Mouse (Mus musculus) limb, embryonic 12.5 days (tissue): ENCODE results near the gene Ran. TPM values are rescaled to one million over a fixed set of nuclear protein-coding genes. Genes with fewer than 3 reads are reported as not detected.
A peak's percentile ranks its signal among the peaks of the same experiment; 100 is the strongest.

Experiments used
- ATAC-seq: fragments of 200-750 bp; cut with Nextera tagmentation; 2 replicates; pipeline ENCODE4 v1.8.0; 2017; ENCODE audit warnings: low read depth, moderate TSS enrichment; ENCODE audit not compliant: insufficient number of reproducible peaks, insufficient read depth, low FRiP score, low TSS enrichment
- H3K27ac ChIP-seq: fragments of 300-500 bp; sonication (generic); 2 replicates; pipeline ENCODE4 v1.5.1; 2016; ENCODE audit warnings: mild to moderate bottlenecking, moderate library complexity
- H3K27me3 ChIP-seq: fragments of 300-500 bp; sonication (generic); 2 replicates; pipeline ENCODE4 v1.6.1; 2016; ENCODE audit warnings: mild to moderate bottlenecking, moderate library complexity
- H3K36me3 ChIP-seq: fragments of 300-500 bp; sonication (generic); 2 replicates; pipeline ENCODE4 v1.6.1; 2016; ENCODE audit warnings: mild to moderate bottlenecking, moderate library complexity
- H3K4me1 ChIP-seq: fragments of 300-500 bp; sonication (generic); replicated peaks from 2 replicates; pipeline ENCODE4 v1.6.1; 2016
- H3K4me2 ChIP-seq: fragments of 300-500 bp; sonication (generic); 2 replicates; pipeline ENCODE4 v1.6.1; 2016; ENCODE audit warnings: mild to moderate bottlenecking, moderate library complexity
- H3K4me3 ChIP-seq: fragments of 300-500 bp; sonication (generic); replicated peaks from 2 replicates; pipeline ENCODE4 v1.5.1; 2016; ENCODE audit warnings: mild to moderate bottlenecking
- H3K9ac ChIP-seq: fragments of 300-500 bp; sonication (generic); replicated peaks from 2 replicates; pipeline ENCODE4 v1.6.1; 2016; ENCODE audit warnings: mild to moderate bottlenecking, moderate library complexity
- H3K9me3 ChIP-seq: fragments of 300-500 bp; sonication (generic); 2 replicates; pipeline ENCODE4 v1.6.1; 2016; ENCODE audit warnings: mild to moderate bottlenecking, moderate library complexity
- WGBS: fragments of 180-500 bp; shearing (Covaris S2); methylation state at CpG from one replicate; pipeline ENCODE4 v1.1.7; 2016; 5-methylcytosine and 5-hydroxymethylcytosine counted together
- polyA plus RNA-seq: library from polyadenylated mRNA; unstranded; fragments of >200 nt; fragmentation: Nextera tagmentation; extraction: Ambion mirVana; gene quantifications from 2 replicates; pipeline ENCODE4 v1.2.1, GENCODE M21; 2016

The Ran gene
- polyA plus RNA-seq, 1 experiment from 2014 or later, result 751 TPM

GRCm38 (mm10) chr5:129016370-129016769 is 3.5 kb upstream of the Ran start:
- no peak overlapping the region for H3K27ac ChIP-seq
- ATAC-seq, result no peak
- H3K4me1 ChIP-seq, result peaks cover 4% of the 10 kb centered on the region; the same call in 1 of the 2 replicates
- H3K36me3 ChIP-seq, result no peaks in the 10 kb centered on the region
- no peak overlapping the region for H3K4me2 ChIP-seq
- H3K9me3 ChIP-seq, result no peaks in the 10 kb centered on the region
- WGBS, result 94% methylated on average over 3 of the region's 3 CpGs
- no peaks in the 10 kb centered on the region for H3K27me3 ChIP-seq
- no peak overlapping the region for H3K9ac ChIP-seq
- H3K4me3 ChIP-seq, result no peak overlapping the region

DNA sequence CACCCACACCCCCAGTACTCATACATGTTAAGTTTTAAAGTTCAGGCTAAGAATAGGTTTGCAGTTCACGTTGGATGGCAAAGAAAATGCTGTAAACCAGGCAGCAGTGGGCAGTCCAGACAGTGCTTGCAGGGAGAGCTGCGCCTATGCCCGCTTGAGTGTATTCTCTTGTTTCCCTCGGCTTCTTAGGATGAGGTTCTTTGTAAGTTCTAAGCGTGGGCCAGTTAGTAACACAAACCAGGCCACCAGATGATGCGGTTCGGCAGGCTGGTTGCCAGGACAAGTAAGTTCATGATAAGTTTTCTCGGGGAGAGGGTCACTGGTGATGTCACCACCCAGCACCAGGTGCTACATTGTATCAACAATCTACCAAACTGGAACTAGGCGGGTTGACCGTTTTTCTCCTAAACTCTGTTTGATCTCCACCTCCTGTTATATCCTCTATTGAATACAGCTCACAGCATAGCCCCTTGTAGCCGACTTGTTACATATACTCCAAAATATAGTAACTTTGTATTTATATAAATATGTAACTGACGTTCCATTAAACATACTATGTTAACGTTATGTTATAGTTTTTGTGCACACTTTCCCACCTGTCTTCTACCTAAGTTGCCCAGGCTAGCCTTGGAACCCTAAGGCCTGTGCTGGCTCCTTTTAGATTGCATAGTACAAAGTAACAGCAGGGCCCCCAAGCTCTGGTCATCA is 933 bp upstream of the Ran start:
- no peaks in the 10 kb centered on the region for H3K9me3 ChIP-seq
- H3K4me2 ChIP-seq, result peak overlapping the region; percentile 57
- peak overlapping the region; percentile 97 for H3K4me3 ChIP-seq
- H3K27ac ChIP-seq, result peak overlapping the region; percentile 91
- 83% methylated on average over 13 of the region's 13 CpGs for WGBS
- H3K9ac ChIP-seq, result peak overlapping the region; percentile 99
- peaks cover 21% of the 10 kb centered on the region for H3K36me3 ChIP-seq
- no peak; the same call in 1 of the 2 replicates for ATAC-seq
- H3K27me3 ChIP-seq, result no peaks in the 10 kb centered on the region
- peaks cover 10% of the 10 kb centered on the region for H3K4me1 ChIP-seq

- ATAC-seq, result peak; percentile 57
- under 1% methylated on average over 56 of the region's 56 CpGs for WGBS
Measured at GRCm38 (mm10) chr5:129020300-129020668, 415 bp downstream of the Ran start.

GRCm38 (mm10) chr5:129020731-129021130 is 862 bp downstream of the Ran start:
- H3K27me3 ChIP-seq, result no peaks in the 10 kb centered on the region
- H3K9me3 ChIP-seq, result no peaks in the 10 kb centered on the region
- H3K4me1 ChIP-seq, result peaks cover 10% of the 10 kb centered on the region
- peaks cover 36% of the 10 kb centered on the region for H3K36me3 ChIP-seq
- no peak for ATAC-seq
- peak overlapping the region; percentile 97 for H3K4me3 ChIP-seq
- H3K27ac ChIP-seq, result peak overlapping the region; percentile 97
- peak overlapping the region; percentile 87 for H3K4me2 ChIP-seq
- 2% methylated on average over 28 of the region's 28 CpGs for WGBS
- H3K9ac ChIP-seq, result peak overlapping the region; percentile 99

More at GRCm38 (mm10) chr5:129020300-129020668, 415 bp downstream of the Ran start:
- Histone ChIP-seq H3K9ac (peak overlapping the region; percentile 99), H3K4me1 (peaks cover 10% of the 10 kb centered on the region), H3K36me3 (peaks cover 34% of the 10 kb centered on the region), H3K9me3 (no peaks in the 10 kb centered on the region), H3K4me2 (peak overlapping the region; percentile 87), H3K27ac (peak overlapping the region; percentile 97), H3K4me3 (peak overlapping the region; percentile 97), H3K27me3 (no peaks in the 10 kb centered on the region)

DNA sequence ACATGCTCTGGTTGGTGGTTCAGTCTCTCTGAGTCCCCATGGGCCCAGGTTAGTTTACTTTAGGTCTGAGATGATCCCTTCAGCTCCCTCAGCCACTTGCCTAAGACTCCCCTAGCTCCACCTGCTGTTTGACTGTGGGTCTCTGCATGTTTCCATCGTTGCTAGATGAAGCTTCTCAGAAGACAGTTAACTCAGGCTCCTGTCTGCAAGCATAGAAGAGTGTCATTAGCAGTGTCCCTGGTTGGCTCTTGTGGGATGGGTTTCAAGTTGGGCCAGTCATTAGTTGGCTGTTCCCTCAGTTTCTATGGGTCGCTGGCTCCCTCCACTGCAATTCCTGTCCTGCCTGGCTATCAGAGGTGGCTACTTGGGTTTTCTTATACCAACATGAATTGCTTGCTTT is 5.2 kb downstream of the Ran start:
- 30% methylated on average over 2 of the region's 2 CpGs for WGBS
- Histone ChIP-seq H3K36me3 (peaks cover 45% of the 10 kb centered on the region), H3K4me3 (no peak overlapping the region), H3K9me3 (no peaks in the 10 kb centered on the region), H3K27me3 (no peaks in the 10 kb centered on the region), H3K9ac (no peak overlapping the region), H3K4me1 (peaks cover 7% of the 10 kb centered on the region), H3K4me2 (no peak overlapping the region), H3K27ac (no peak overlapping the region)
- no peak for ATAC-seq

GRCm38 (mm10) chr5:129025725-129026124 is 5.9 kb downstream of the Ran start:
- Histone ChIP-seq H3K4me3 (no peak overlapping the region), H3K9ac (no peak overlapping the region), H3K4me1 (peaks cover 7% of the 10 kb centered on the region), H3K4me2 (no peak overlapping the region), H3K9me3 (no peaks in the 10 kb centered on the region), H3K36me3 (peaks cover 45% of the 10 kb centered on the region), H3K27ac (no peak overlapping the region), H3K27me3 (no peaks in the 10 kb centered on the region)
- WGBS, result 81% methylated on average over 2 of the region's 2 CpGs
- ATAC-seq, result no peak

DNA sequence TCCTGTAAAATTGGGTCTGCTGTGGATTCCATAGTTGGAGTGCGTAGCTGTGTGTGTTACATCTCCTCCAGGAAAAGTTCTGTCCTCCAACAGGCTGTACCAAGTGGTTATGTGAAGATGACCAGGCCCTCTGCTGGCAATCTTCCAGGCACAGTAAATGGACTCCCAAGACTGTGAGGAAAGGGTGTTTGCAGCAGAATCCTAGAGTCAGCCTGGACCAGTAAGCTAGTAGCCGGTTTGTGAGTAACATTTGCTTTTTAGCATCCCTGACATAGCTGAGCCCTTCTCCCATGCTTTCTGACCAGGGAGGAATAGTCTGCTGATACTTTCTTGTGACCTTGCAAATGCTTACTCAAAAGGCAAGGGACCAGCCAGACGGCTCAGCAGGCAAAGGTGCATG is 6.3 kb downstream of the Ran start:
- WGBS, result 89% methylated on average over 3 of the region's 3 CpGs
- Histone ChIP-seq H3K36me3 (peaks cover 45% of the 10 kb centered on the region), H3K27ac (no peak overlapping the region), H3K9ac (no peak overlapping the region), H3K9me3 (no peaks in the 10 kb centered on the region), H3K4me1 (peaks cover 7% of the 10 kb centered on the region), H3K27me3 (no peaks in the 10 kb centered on the region), H3K4me3 (no peak overlapping the region), H3K4me2 (no peak overlapping the region)
- ATAC-seq, result no peak

- Histone ChIP-seq H3K27me3 (no peaks in the 10 kb centered on the region), H3K9ac (no peak overlapping the region), H3K9me3 (no peaks in the 10 kb centered on the region), H3K4me1 (peaks cover 4% of the 10 kb centered on the region), H3K4me3 (no peak overlapping the region), H3K36me3 (peaks cover 43% of the 10 kb centered on the region), H3K27ac (no peak overlapping the region), H3K4me2 (no peak overlapping the region)
- WGBS, result 64% methylated on average over 1 of the region's 1 CpGs
- no peak for ATAC-seq
Measured at GRCm38 (mm10) chr5:129026637-129027036, 6.8 kb downstream of the Ran start.

GRCm38 (mm10) chr5:129029131-129029723 is 9.4 kb downstream of the Ran start:
- no peak for ATAC-seq
- WGBS, result 72% methylated on average over 5 of the region's 5 CpGs

DNA sequence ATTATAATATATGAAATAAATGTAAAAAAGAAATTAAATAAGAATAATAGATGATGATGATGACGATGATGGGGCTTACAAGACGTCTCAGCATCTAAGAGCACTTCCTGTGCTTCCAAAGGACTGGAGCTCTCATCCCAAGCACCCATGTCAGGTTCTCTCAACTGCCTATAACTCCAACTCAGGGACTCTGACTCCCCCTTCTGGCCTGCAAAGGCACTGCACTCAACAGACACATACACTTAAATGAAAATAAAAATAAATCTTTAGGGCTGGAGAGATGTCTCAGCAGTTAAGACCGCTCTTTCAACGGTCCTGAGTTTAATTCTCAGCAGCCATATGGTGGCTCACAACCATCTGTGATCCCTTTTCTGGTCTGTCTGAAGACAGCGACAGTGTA is 16.8 kb downstream of the Ran start:
- H3K9ac ChIP-seq, result no peak overlapping the region
- no peak for ATAC-seq
- 85% methylated on average over 5 of the region's 5 CpGs for WGBS
- no peaks in the 10 kb centered on the region for H3K27me3 ChIP-seq
- H3K27ac ChIP-seq, result no peak overlapping the region
- H3K4me1 ChIP-seq, result no peaks in the 10 kb centered on the region
- no peaks in the 10 kb centered on the region for H3K36me3 ChIP-seq
- no peak overlapping the region for H3K4me2 ChIP-seq
- no peak overlapping the region for H3K4me3 ChIP-seq
- H3K9me3 ChIP-seq, result peaks cover 8% of the 10 kb centered on the region; the same call in 1 of the 2 replicates

More at GRCm38 (mm10) chr5:129029131-129029723, 9.4 kb downstream of the Ran start:
- Histone ChIP-seq H3K9ac (no peak overlapping the region), H3K27ac (no peak overlapping the region), H3K4me1 (no peaks in the 10 kb centered on the region), H3K4me3 (no peak overlapping the region), H3K9me3 (peaks cover 7% of the 10 kb centered on the region; the same call in 1 of the 2 replicates), H3K36me3 (peaks cover 22% of the 10 kb centered on the region), H3K4me2 (no peak overlapping the region), H3K27me3 (no peaks in the 10 kb centered on the region)

GRCm38 (mm10) chr5:129037739-129038138 is 17.9 kb downstream of the Ran start:
- 68% methylated on average over 7 of the region's 7 CpGs for WGBS
- H3K9me3 ChIP-seq, result peaks cover 8% of the 10 kb centered on the region; the same call in 1 of the 2 replicates
- H3K4me1 ChIP-seq, result no peaks in the 10 kb centered on the region
- ATAC-seq, result no peak
- no peak overlapping the region for H3K4me2 ChIP-seq
- H3K27ac ChIP-seq, result no peak overlapping the region
- no peaks in the 10 kb centered on the region for H3K36me3 ChIP-seq
- H3K4me3 ChIP-seq, result no peak overlapping the region
- no peak overlapping the region for H3K9ac ChIP-seq
- H3K27me3 ChIP-seq, result no peaks in the 10 kb centered on the region
